Mouse (Mus musculus) spleen, adult 2 months (tissue): ENCODE data around the gene Uri1.

Experiments used
- CTCF ChIP-seq: fragments of 200-500 bp; IDR thresholded peaks from 2 replicates; pipeline ENCODE4 v1.5.1; 2011; ENCODE audit warnings: mild to moderate bottlenecking, inconsistent platforms; ENCODE audit not compliant: insufficient read depth, insufficient read length, insufficient replicate concordance; ENCODE audit errors: extremely low read depth
- POLR2A ChIP-seq: fragments of 200-500 bp; IDR thresholded peaks from 2 replicates; pipeline ENCODE4 v1.6.1; 2011; ENCODE audit warnings: low read depth, low read length, inconsistent platforms

DNA sequence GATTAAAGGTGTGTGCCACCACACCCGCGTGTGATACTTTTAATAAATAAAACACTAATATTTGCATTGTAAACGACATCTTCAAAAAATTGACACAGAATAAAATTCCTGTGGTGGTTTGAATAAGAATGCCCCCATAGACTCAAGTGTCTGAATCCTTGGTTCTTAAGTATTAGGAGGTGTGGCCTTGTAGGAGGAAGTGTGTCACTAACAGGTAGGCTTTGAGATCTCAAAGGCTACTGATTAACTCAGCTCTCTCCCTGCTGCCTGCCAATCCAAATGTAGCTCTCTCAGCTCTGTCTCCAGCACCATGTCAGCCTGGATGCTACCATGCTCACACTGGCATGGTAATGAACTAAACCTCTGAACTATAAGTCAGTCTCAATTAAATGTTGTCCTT is 17.9 kb upstream of the Uri1 start:
- TF ChIP-seq CTCF (no peak), POLR2A (no peak)
